Mouse (Mus musculus) intestine, embryonic 16.5 days (tissue): ENCODE data around the gene Eif4a1. TPM values are rescaled to one million over a fixed set of nuclear protein-coding genes. Genes with fewer than 3 reads are reported as not detected.
"Not testable (repeated sequence)": the region's sequence is repeated elsewhere in the genome, so short reads cannot be mapped to it uniquely, and the experiment has no call there.

Source experiments
- ATAC-seq: fragments of 200-750 bp; cut with Nextera tagmentation; 2 replicates; pipeline ENCODE4 v1.8.0; 2017; ENCODE audit warnings: moderate TSS enrichment, moderate library complexity
- H3K27ac ChIP-seq: fragments of 300-500 bp; sonication (generic); 2 replicates; pipeline ENCODE4 v1.5.1; 2014; ENCODE audit warnings: mild to moderate bottlenecking, low read length
- H3K27me3 ChIP-seq: fragments of 300-500 bp; sonication (generic); replicated peaks from 2 replicates; pipeline ENCODE4 v1.6.1; 2014; ENCODE audit warnings: low read length, control low read depth, mixed read lengths; ENCODE audit not compliant: control insufficient read depth, insufficient read depth
- H3K36me3 ChIP-seq: fragments of 300-500 bp; sonication (generic); 2 replicates; pipeline ENCODE4 v1.6.1; 2014; ENCODE audit warnings: low read length, control low read depth; ENCODE audit not compliant: control insufficient read depth, insufficient read depth
- H3K4me1 ChIP-seq: fragments of 300-500 bp; sonication (generic); 2 replicates; pipeline ENCODE4 v1.6.1; 2014; ENCODE audit warnings: low read length, control low read depth, mixed read lengths; ENCODE audit not compliant: control insufficient read depth, insufficient read depth
- H3K4me2 ChIP-seq: fragments of 300-500 bp; sonication (generic); 2 replicates; pipeline ENCODE4 v1.6.1; 2014; ENCODE audit warnings: low read depth, low read length, control low read depth
- H3K4me3 ChIP-seq: fragments of 300-500 bp; sonication (generic); 2 replicates; pipeline ENCODE4 v1.5.1; 2014; ENCODE audit warnings: mild to moderate bottlenecking, low read length
- H3K9ac ChIP-seq: fragments of 300-500 bp; sonication (generic); 2 replicates; pipeline ENCODE4 v1.6.1; 2014; ENCODE audit warnings: low read depth, low read length
- H3K9me3 ChIP-seq: fragments of 300-500 bp; sonication (generic); 2 replicates; pipeline ENCODE4 v1.6.1; 2016; ENCODE audit warnings: low read length, control low read depth; ENCODE audit not compliant: control insufficient read depth
- WGBS: fragments of 180-500 bp; shearing (Covaris S2); extraction: QIAGEN DNeasy Blood & Tissue Kit; methylation state at CpG from one replicate; pipeline ENCODE4 v1.1.7; 2014; 5-methylcytosine and 5-hydroxymethylcytosine counted together
- polyA plus RNA-seq: library from polyadenylated mRNA; unstranded; fragments of >200 nt; fragmentation: Nextera tagmentation; extraction: Ambion mirVana; gene quantifications from 2 replicates; pipeline ENCODE4 v1.2.1, GENCODE M21; 2015

Gene Eif4a1
- polyA plus RNA-seq, 1 experiment from 2014 or later = 563 TPM

GRCm38 (mm10) chr11:69703814-69704612, 31.8 kb upstream of the Eif4a1 start:
- H3K9me3 ChIP-seq = no peaks in the 10 kb centered on the region
- H3K9ac ChIP-seq = no peak overlapping the region
- H3K27ac ChIP-seq = no peak overlapping the region
- ATAC-seq = no peak
- H3K36me3 ChIP-seq = no peaks in the 10 kb centered on the region
- no peaks in the 10 kb centered on the region for H3K27me3 ChIP-seq
- no peak overlapping the region for H3K4me3 ChIP-seq
- 61% methylated on average over 8 of the region's 8 CpGs for WGBS
- H3K4me2 ChIP-seq = no peak overlapping the region
- H3K4me1 ChIP-seq = no peaks in the 10 kb centered on the region

GRCm38 (mm10) chr11:69703381-69703780, 31.2 kb upstream of the Eif4a1 start:
- H3K4me3 ChIP-seq, H3K36me3 ChIP-seq, H3K9ac ChIP-seq, H3K4me1 ChIP-seq, H3K27ac ChIP-seq, H3K9me3 ChIP-seq, H3K4me2 ChIP-seq, ATAC-seq, H3K27me3 ChIP-seq: not testable (repeated sequence)
- WGBS = 66% methylated on average over 2 of the region's 3 CpGs

GRCm38 (mm10) chr11:69702886-69703285, 30.7 kb upstream of the Eif4a1 start:
- H3K4me2 ChIP-seq, H3K9ac ChIP-seq, H3K36me3 ChIP-seq, H3K9me3 ChIP-seq, ATAC-seq, H3K27me3 ChIP-seq, H3K4me1 ChIP-seq, H3K27ac ChIP-seq, H3K4me3 ChIP-seq: not testable (repeated sequence)
- 95% methylated on average over 9 of the region's 10 CpGs for WGBS

GRCm38 (mm10) chr11:69699595-69699994, 27.4 kb upstream of the Eif4a1 start:
- Histone ChIP-seq H3K27me3 (no peaks in the 10 kb centered on the region), H3K4me3 (no peak overlapping the region), H3K27ac (no peak overlapping the region), H3K36me3 (no peaks in the 10 kb centered on the region), H3K4me1 (peaks cover 4% of the 10 kb centered on the region), H3K4me2 (no peak overlapping the region), H3K9ac (no peak overlapping the region), H3K9me3 (no peaks in the 10 kb centered on the region)
- no peak for ATAC-seq
- WGBS = 19% methylated on average over 1 of the region's 1 CpGs

GRCm38 (mm10) chr11:69698574-69698973, 26.4 kb upstream of the Eif4a1 start:
- Histone ChIP-seq H3K27ac (no peak overlapping the region), H3K4me3 (no peak overlapping the region), H3K27me3 (no peaks in the 10 kb centered on the region), H3K4me1 (peaks cover 4% of the 10 kb centered on the region), H3K9me3 (no peaks in the 10 kb centered on the region), H3K4me2 (no peak overlapping the region), H3K36me3 (no peaks in the 10 kb centered on the region), H3K9ac (no peak overlapping the region)
- no peak for ATAC-seq
- 69% methylated on average over 5 of the region's 5 CpGs for WGBS

GRCm38 (mm10) chr11:69697396-69697795, 25.2 kb upstream of the Eif4a1 start:
- no peaks in the 10 kb centered on the region for H3K36me3 ChIP-seq
- peaks cover 9% of the 10 kb centered on the region for H3K4me1 ChIP-seq
- no peak overlapping the region for H3K27ac ChIP-seq
- ATAC-seq = no peak
- H3K27me3 ChIP-seq = no peaks in the 10 kb centered on the region
- no peaks in the 10 kb centered on the region for H3K9me3 ChIP-seq
- no peak overlapping the region for H3K9ac ChIP-seq
- no peak overlapping the region for H3K4me2 ChIP-seq
- H3K4me3 ChIP-seq = no peak overlapping the region
- 87% methylated on average over 3 of the region's 3 CpGs for WGBS

GRCm38 (mm10) chr11:69695361-69696181, 23.3 kb upstream of the Eif4a1 start, which contains the start of the genes Tnfsf12 and Tnfsfm13:
Tnfsf12 (minus strand) TSS chr11:69695849.
Tnfsfm13 (minus strand) TSS chr11:69696098.
- Histone ChIP-seq H3K9me3 (no peaks in the 10 kb centered on the region), H3K4me2 (peak within 1 kb of the TSS; percentile 90), H3K27ac (peak within 1 kb of the TSS; percentile 63), H3K36me3 (no peaks in the 10 kb centered on the region), H3K4me3 (peak within 1 kb of the TSS; percentile 62), H3K27me3 (no peaks in the 10 kb centered on the region), H3K9ac (peak within 1 kb of the TSS; percentile 81), H3K4me1 (peaks cover 9% of the 10 kb centered on the region)
- 7% methylated on average over 35 of the region's 41 CpGs for WGBS
- peak; percentile 77 for ATAC-seq

GRCm38 (mm10) chr11:69695046-69695360, 22.8 kb upstream of the Eif4a1 start:
- Histone ChIP-seq H3K27me3 (no peaks in the 10 kb centered on the region), H3K9me3 (no peaks in the 10 kb centered on the region), H3K9ac (peak overlapping the region; percentile 81), H3K4me1 (peaks cover 9% of the 10 kb centered on the region), H3K27ac (peak overlapping the region; percentile 63; the same call in 1 of the 2 replicates), H3K4me3 (peak overlapping the region; percentile 62), H3K36me3 (no peaks in the 10 kb centered on the region), H3K4me2 (peak overlapping the region; percentile 90)
- 29% methylated on average over 6 of the region's 6 CpGs for WGBS
- no peak for ATAC-seq

GRCm38 (mm10) chr11:69693421-69693965, 21.3 kb upstream of the Eif4a1 start:
- H3K4me3 ChIP-seq = no peak overlapping the region
- no peaks in the 10 kb centered on the region for H3K9me3 ChIP-seq
- 62% methylated on average over 11 of the region's 11 CpGs for WGBS
- no peak overlapping the region for H3K27ac ChIP-seq
- no peak overlapping the region for H3K4me2 ChIP-seq
- H3K36me3 ChIP-seq = no peaks in the 10 kb centered on the region
- H3K4me1 ChIP-seq = peaks cover 9% of the 10 kb centered on the region
- no peak overlapping the region for H3K9ac ChIP-seq
- no peaks in the 10 kb centered on the region for H3K27me3 ChIP-seq
- ATAC-seq = no peak
